Mouse (Mus musculus) hindbrain, embryonic 12.5 days (tissue): ENCODE measurements at regions not wholly inside any gene's neighbourhood (a gene's known extent, or its start where the extent isn't known, plus 50 kb on each side); places are given as distances from the start of the nearest gene placed in this dataset.

Source experiments
- ATAC-seq: fragments of 200-750 bp; cut with Nextera tagmentation; 2 replicates; pipeline ENCODE4 v1.8.0; 2017; ENCODE audit warnings: moderate TSS enrichment; ENCODE audit not compliant: low FRiP score
- H3K27ac ChIP-seq: fragments of 300-500 bp; sonication (generic); 2 replicates; pipeline ENCODE4 v1.5.1; 2016; ENCODE audit warnings: mild to moderate bottlenecking
- H3K27me3 ChIP-seq: fragments of 300-500 bp; sonication (generic); 2 replicates; pipeline ENCODE4 v1.6.1; 2016; ENCODE audit warnings: mild to moderate bottlenecking
- H3K36me3 ChIP-seq: fragments of 300-500 bp; sonication (generic); 2 replicates; pipeline ENCODE4 v1.6.1; 2016; ENCODE audit warnings: mild to moderate bottlenecking
- H3K4me1 ChIP-seq: fragments of 300-500 bp; sonication (generic); 2 replicates; pipeline ENCODE4 v1.6.1; 2016
- H3K4me2 ChIP-seq: fragments of 300-500 bp; sonication (generic); replicated peaks from 2 replicates; pipeline ENCODE4 v1.6.1; 2016; ENCODE audit warnings: mild to moderate bottlenecking
- H3K4me3 ChIP-seq: fragments of 300-500 bp; sonication (generic); 2 replicates; pipeline ENCODE4 v1.5.1; 2016; ENCODE audit warnings: mild to moderate bottlenecking
- H3K9ac ChIP-seq: fragments of 300-500 bp; sonication (generic); 2 replicates; pipeline ENCODE4 v1.6.1; 2016; ENCODE audit warnings: mild to moderate bottlenecking, moderate library complexity
- H3K9me3 ChIP-seq: fragments of 300-500 bp; sonication (generic); replicated peaks from 2 replicates; pipeline ENCODE4 v1.6.1; 2016; ENCODE audit warnings: mild to moderate bottlenecking
- WGBS: fragments of 180-500 bp; shearing (Covaris S2); methylation state at CpG from one replicate; pipeline ENCODE4 v1.1.7; 2016; 5-methylcytosine and 5-hydroxymethylcytosine counted together

DNA sequence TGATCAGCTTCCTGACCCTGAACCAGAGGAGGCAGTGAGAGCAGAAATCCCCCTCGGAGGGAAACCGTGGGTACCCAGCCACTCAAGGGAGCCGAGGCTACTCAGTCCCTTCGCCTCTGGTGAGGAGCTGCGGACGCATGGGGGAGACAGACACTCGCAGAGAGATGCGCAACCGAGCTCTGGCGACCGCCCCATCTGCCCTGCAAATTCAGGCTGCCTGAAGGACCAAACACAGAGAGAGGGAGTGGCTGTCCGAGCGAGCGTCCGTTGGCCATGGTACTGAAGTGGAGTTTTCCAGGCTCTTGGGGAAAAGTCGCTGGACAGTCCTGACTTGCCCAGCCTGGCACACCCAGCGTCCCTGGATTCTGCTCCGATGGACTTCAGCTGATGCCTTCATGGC lies 95.2 kb downstream of the Mrm1 start:
- Histone ChIP-seq H3K9ac (no peak overlapping the region), H3K9me3 (no peaks in the 10 kb centered on the region), H3K36me3 (no peaks in the 10 kb centered on the region), H3K4me2 (no peak overlapping the region; the same call in 1 of the 2 replicates), H3K4me3 (no peak overlapping the region), H3K4me1 (peaks cover 39% of the 10 kb centered on the region), H3K27me3 (peaks cover 4% of the 10 kb centered on the region), H3K27ac (peak overlapping the region; percentile 70)
- WGBS, result 3% methylated on average over 18 of the region's 18 CpGs
- ATAC-seq, result peak; percentile 58

DNA sequence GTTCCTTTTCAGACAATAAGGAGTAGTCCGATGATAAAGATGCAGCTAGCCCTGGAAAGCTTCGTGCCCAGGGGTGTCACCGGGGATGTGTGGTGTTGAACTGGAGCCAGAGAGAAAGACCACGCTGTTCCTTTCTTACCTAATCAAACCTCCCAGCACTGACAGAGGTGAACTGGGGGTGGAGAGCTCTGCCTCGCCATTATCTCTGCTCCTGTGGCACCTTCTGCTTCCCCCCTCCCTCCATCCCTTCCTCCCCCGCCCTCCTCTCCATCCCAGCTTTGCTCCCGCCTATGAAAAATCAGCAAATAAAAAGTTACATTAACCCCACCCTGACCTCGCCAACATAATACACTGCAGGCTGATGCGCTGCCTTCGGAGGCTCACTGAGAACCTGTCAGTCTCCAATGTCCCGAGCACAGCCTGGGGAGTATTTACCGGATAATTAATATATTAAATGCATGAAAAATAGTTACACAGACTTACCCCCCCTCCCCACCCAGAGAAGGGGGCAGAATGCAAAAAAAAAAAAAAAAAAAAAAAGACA lies 96.6 kb downstream of the Mrm1 start:
- Histone ChIP-seq H3K9ac (no peak overlapping the region), H3K4me3 (no peak overlapping the region), H3K9me3 (no peaks in the 10 kb centered on the region), H3K4me2 (0 out of 2 replicates have a peak overlapping the region, but pooled peaks have one; percentile 15), H3K4me1 (peaks cover 33% of the 10 kb centered on the region), H3K27ac (peak overlapping the region; percentile 79), H3K27me3 (peaks cover 4% of the 10 kb centered on the region), H3K36me3 (no peaks in the 10 kb centered on the region)
- peak; percentile 49; the same call in 1 of the 2 replicates for ATAC-seq
- WGBS, result 35% methylated on average over 12 of the region's 12 CpGs

DNA sequence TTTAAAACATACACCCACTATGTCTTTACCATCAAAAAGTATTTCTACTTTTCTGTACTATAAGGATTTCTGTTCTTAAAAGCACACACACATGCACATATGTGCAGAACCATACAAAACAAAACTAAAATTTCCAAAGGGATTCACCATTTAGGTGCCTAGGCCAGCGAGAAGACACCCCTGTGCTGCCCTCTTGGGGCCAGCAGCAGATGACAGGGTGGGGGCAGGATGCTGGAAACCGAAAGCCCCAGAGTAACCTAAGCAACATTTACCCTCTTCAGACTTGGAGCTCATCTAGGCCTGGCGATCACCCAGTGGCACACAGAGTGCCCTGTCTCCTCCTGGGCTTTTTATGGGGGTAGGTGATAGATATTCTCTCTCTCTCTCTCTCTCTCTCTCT lies 97.3 kb downstream of the Mrm1 start:
- Histone ChIP-seq H3K4me3 (no peak overlapping the region), H3K27ac (peak overlapping the region; percentile 79), H3K27me3 (peaks cover 4% of the 10 kb centered on the region), H3K4me2 (0 out of 2 replicates have a peak overlapping the region, but pooled peaks have one; percentile 15), H3K9ac (no peak overlapping the region), H3K9me3 (no peaks in the 10 kb centered on the region), H3K36me3 (no peaks in the 10 kb centered on the region), H3K4me1 (peaks cover 29% of the 10 kb centered on the region)
- 25% methylated on average over 3 of the region's 3 CpGs for WGBS
- ATAC-seq, result no peak

DNA sequence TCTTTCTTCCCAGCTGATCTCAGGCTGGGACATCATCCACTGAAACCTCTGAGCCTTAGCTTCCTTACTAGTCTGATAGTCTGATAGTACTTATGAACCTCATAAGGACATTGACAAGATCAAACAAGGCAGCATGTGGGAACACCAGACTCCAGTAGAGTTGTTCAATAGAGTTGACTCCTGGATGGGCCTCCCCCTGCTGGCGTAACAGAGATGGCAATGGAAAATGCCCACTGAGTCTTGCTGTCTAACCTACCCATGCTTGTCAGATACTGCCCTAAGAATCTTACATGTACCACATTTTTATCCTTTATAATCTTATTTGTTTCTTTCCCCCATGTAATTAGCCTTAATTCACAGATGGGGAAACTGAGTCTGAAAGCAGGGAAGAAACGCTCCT lies 98.2 kb downstream of the Mrm1 start:
- no peak overlapping the region for H3K4me2 ChIP-seq
- 69% methylated on average over 2 of the region's 2 CpGs for WGBS
- H3K36me3 ChIP-seq, result no peaks in the 10 kb centered on the region
- peaks cover 22% of the 10 kb centered on the region for H3K4me1 ChIP-seq
- H3K9ac ChIP-seq, result no peak overlapping the region
- H3K27me3 ChIP-seq, result peaks cover 4% of the 10 kb centered on the region
- no peak overlapping the region for H3K27ac ChIP-seq
- no peak for ATAC-seq
- no peaks in the 10 kb centered on the region for H3K9me3 ChIP-seq
- H3K4me3 ChIP-seq, result no peak overlapping the region

DNA sequence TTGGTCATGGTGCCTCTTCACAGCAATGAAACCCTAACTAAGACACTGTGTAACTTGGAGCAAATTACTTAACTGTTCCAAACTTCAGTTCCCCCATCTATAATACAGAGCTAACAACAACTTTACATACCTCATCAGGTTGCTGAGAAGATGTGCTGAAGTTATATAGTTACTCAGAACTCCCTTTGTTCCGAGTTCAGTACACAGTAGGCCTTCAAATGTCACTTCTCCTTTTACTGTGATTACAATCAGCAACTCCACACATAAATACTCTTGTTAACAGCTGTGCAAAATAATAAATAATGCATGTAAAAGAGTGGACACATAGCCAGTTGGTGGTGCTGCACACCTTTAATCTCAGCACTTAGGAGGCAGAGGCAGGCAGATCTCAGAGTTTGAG lies 99.5 kb downstream of the Mrm1 start:
- H3K4me3 ChIP-seq, result no peak overlapping the region
- H3K36me3 ChIP-seq, result no peaks in the 10 kb centered on the region
- H3K9ac ChIP-seq, result no peak overlapping the region
- no peak overlapping the region for H3K4me2 ChIP-seq
- no peaks in the 10 kb centered on the region for H3K9me3 ChIP-seq
- WGBS, result 84% methylated on average over 1 of the region's 1 CpGs
- H3K27me3 ChIP-seq, result peaks cover 4% of the 10 kb centered on the region
- ATAC-seq, result no peak
- no peak overlapping the region for H3K27ac ChIP-seq
- H3K4me1 ChIP-seq, result peaks cover 14% of the 10 kb centered on the region

DNA sequence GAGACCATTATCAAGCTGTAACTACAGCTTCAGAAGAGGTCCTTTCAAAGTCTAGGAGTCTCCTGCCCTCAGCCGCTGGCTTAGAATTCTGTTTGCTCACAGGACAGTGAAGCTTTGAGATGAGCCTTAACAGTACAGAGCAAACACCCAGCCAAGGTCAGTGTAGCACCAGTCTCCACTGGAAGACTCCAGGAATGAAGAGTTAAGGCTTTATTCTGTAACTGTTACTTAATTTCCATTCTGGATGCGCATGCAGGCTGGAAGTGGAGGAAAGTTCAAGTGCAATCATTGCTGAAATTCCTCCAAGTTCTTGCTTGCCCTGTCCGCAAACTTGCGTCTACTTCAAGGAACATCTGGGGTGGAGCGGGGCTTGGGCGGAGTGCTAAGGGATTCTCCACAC lies 106.6 kb downstream of the Mrm1 start:
- H3K9ac ChIP-seq, result no peak overlapping the region
- H3K27ac ChIP-seq, result no peak overlapping the region
- 89% methylated on average over 6 of the region's 6 CpGs for WGBS
- H3K36me3 ChIP-seq, result no peaks in the 10 kb centered on the region
- H3K4me1 ChIP-seq, result peaks cover 5% of the 10 kb centered on the region
- peaks cover 4% of the 10 kb centered on the region; the same call in 1 of the 2 replicates for H3K27me3 ChIP-seq
- no peak for ATAC-seq
- H3K4me3 ChIP-seq, result no peak overlapping the region
- H3K4me2 ChIP-seq, result no peak overlapping the region
- H3K9me3 ChIP-seq, result no peaks in the 10 kb centered on the region

DNA sequence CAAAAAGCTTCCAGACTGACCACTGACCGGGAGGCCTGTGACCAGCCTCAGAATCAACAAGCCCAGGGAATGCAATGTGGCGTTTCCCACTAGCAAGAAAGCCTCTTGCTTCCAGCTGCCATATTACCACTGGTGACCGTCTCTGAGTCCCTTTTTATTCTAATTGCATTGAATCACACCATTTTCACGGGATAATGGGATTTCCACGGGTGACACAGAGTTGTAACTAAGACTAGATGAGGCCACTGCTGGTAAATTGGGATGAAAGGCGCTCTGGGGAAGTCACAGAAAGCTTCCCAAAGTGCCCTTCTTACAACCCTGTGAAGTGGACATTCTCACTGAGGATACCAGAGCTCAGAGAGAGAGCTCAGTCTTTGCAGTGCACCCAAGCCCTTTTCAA lies 107.4 kb downstream of the Mrm1 start:
- Histone ChIP-seq H3K9ac (no peak overlapping the region), H3K36me3 (no peaks in the 10 kb centered on the region), H3K4me3 (no peak overlapping the region), H3K9me3 (no peaks in the 10 kb centered on the region), H3K4me1 (peaks cover 14% of the 10 kb centered on the region), H3K27ac (no peak overlapping the region), H3K27me3 (peaks cover 9% of the 10 kb centered on the region; the same call in 1 of the 2 replicates), H3K4me2 (no peak overlapping the region)
- WGBS, result 34% methylated on average over 6 of the region's 6 CpGs
- no peak for ATAC-seq

DNA sequence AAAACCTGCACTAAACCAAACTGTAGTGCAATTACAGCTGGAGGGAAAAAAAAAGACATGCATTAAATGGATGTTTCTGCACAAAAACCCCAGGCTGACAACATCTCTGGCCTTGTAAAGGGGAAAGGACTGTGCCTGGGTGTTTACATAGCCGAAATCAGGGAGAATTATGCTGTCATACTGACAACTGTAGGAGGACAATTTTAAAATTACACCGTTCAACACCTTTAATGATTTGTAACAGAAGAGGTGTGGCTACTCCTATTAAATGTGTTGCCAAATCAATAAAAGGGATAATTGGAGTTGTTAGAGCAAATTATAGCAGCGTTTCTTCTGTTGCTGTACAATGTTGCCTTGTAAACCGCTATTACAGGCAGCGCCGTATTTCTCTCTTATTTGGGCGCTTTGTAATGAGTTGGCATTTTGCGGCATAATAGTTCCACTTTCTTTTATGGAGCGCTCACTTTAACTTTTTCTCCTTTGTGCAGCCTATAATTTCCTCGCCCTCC lies 111.0 kb downstream of the Mrm1 start:
- H3K36me3 ChIP-seq, result no peaks in the 10 kb centered on the region
- H3K9me3 ChIP-seq, result no peaks in the 10 kb centered on the region
- peaks cover 21% of the 10 kb centered on the region for H3K4me1 ChIP-seq
- no peak overlapping the region for H3K27ac ChIP-seq
- H3K27me3 ChIP-seq, result peaks cover 10% of the 10 kb centered on the region
- ATAC-seq, result no peak
- WGBS, result 75% methylated on average over 10 of the region's 10 CpGs
- no peak overlapping the region for H3K4me2 ChIP-seq
- H3K4me3 ChIP-seq, result no peak overlapping the region
- H3K9ac ChIP-seq, result no peak overlapping the region

DNA sequence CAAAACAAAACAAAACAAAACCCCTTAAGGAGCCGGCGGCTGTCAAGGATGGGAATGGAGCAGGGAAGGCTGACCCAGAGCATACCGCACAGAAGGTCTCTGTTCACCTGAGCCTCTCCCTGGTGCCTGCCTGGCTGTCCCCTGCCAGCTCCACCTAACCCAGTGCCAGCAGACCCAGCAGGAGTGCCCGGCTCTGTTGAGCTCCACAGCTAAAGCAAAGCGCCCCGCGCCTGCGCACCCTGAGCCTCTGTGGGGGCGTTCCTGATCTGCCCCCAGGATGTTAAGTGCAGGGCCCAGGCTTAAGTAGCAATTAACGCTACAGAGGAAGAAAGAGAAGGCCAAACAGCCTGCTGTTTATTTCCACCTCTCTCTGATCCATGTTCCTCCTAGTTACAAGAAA lies 111.5 kb downstream of the Mrm1 start:
- peaks cover 21% of the 10 kb centered on the region for H3K4me1 ChIP-seq
- H3K27me3 ChIP-seq, result peaks cover 9% of the 10 kb centered on the region
- H3K4me2 ChIP-seq, result no peak overlapping the region; the same call in 1 of the 2 replicates
- H3K36me3 ChIP-seq, result no peaks in the 10 kb centered on the region
- no peak overlapping the region for H3K4me3 ChIP-seq
- H3K9ac ChIP-seq, result no peak overlapping the region
- H3K27ac ChIP-seq, result no peak overlapping the region
- ATAC-seq, result no peak
- 26% methylated on average over 10 of the region's 10 CpGs for WGBS
- no peaks in the 10 kb centered on the region for H3K9me3 ChIP-seq

DNA sequence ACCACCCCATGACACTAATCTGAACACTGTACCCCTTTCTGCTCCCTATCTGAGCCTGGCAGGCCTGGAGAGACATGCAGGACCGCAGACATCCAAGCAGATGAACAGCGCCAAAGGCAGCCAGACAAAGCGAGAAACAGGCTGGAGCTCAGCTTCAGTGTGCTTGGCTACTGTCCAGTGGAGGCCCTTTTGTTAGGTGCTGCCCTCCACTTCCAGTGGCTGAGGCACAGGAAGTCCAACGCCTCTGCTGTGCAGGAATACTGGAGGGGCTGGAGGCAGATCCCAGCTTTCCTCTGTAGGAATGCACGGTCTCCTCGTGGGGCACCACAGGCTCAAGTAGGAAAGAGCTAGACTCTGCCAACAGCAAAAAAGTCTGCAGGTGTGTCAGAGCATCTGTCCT lies 112.6 kb downstream of the Mrm1 start:
- Histone ChIP-seq H3K27me3 (peaks cover 13% of the 10 kb centered on the region), H3K4me3 (no peak overlapping the region), H3K36me3 (no peaks in the 10 kb centered on the region), H3K9ac (no peak overlapping the region), H3K27ac (peak overlapping the region; percentile 30; the same call in 1 of the 2 replicates), H3K4me1 (peaks cover 30% of the 10 kb centered on the region), H3K9me3 (no peaks in the 10 kb centered on the region), H3K4me2 (no peak overlapping the region)
- WGBS, result 38% methylated on average over 6 of the region's 6 CpGs
- ATAC-seq, result no peak

DNA sequence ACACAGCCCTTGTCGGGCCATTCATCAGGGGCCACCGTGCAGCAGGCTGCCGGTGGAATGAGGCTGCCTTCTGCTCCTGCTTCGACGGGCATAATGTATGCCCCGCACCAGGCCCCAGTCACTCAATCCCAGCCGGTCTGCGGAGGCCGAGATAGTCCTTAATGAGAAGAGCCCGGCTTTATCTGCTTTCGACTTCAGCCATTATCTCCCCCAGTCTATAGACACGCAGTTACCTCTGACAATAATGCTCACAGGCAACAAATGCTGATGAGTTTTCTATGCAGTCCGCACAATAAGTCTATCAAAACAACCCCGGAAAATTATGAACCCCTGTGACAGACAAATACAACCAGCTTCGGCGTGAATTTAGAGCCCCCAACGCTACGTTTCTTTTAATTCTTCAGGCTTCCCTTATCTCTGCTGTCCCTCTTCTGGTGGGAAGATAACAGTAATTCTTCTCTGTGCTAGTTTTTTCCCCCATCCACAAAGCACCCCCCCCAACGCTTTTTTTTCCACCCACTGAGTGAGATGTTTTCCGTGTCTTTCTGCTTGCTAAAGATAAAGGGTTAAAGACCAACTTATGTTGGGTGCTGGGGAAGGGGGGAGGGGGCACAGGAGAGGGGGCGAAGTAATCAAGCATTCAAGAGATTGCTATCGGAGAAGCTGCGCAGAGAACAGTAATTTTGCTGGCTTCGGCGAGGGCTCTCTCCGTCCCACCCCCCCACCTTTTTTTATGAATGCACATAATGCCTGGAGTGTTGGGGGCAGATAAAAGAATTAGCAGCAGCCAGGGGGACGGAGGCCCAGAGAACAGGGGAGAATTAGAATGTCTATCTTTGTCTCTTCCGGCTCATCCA lies 117.8 kb downstream of the Mrm1 start:
- no peak overlapping the region; the same call in 1 of the 2 replicates for H3K9ac ChIP-seq
- H3K4me3 ChIP-seq, result no peak overlapping the region
- WGBS, result 6% methylated on average over 28 of the region's 28 CpGs
- peak overlapping the region; percentile 73 for H3K27ac ChIP-seq
- H3K4me1 ChIP-seq, result peaks cover 29% of the 10 kb centered on the region
- H3K9me3 ChIP-seq, result no peaks in the 10 kb centered on the region
- ATAC-seq, result peak; percentile 58
- H3K36me3 ChIP-seq, result no peaks in the 10 kb centered on the region
- peaks cover 15% of the 10 kb centered on the region for H3K27me3 ChIP-seq
- peak overlapping the region; percentile 44 for H3K4me2 ChIP-seq

DNA sequence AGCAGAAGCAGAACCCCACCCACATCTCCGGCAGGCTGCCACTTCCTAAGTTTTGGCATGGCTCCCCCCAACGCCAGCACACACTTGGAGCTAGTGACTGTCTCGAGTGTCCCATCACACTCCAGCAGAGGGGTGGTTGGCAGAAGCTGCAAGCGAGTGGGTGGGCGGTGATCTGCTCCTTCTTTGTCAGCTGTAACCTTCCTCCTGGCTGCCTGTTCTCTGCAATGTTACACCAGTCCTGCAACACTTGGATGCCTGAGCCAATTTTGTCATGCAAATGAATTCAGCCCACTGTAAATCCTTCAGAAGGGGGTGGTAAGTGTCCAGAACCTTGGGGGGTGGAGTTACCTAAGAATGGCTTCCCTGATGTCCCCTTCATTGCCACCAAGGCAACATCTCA lies 121.8 kb downstream of the Mrm1 start:
- Histone ChIP-seq H3K4me1 (peaks cover 29% of the 10 kb centered on the region), H3K4me3 (no peak overlapping the region), H3K9me3 (no peaks in the 10 kb centered on the region), H3K27ac (no peak overlapping the region), H3K36me3 (no peaks in the 10 kb centered on the region), H3K4me2 (no peak overlapping the region), H3K9ac (no peak overlapping the region), H3K27me3 (peaks cover 13% of the 10 kb centered on the region)
- no peak for ATAC-seq
- 41% methylated on average over 5 of the region's 5 CpGs for WGBS
